Mouse (Mus musculus): ENCODE measurements around the gene D3Ertd254e.

GRCm38 (mm10) chr3:36138996-36139395 lies 11.8 kb upstream of the D3Ertd254e start:
- TF ChIP-seq CTCF (IDR thresholded peaks at IDR 0.05; ENCODE audit: low read depth, low read length) (no peak), POLR2A (IDR thresholded peaks at IDR 0.05; ENCODE audit: borderline replicate concordance, low read depth, low read length) (no peak)
